ENCODE assay signal across 29 mouse cellular contexts in genomic region chr2:48589709-48590108, GRCm38 (mm10).
"Had no signal": no experiment of that assay in that cellular context is flagged by ENCODE, and none has a peak within 500 bp of the region (broad histone marks: within the 10 kb centered on the region; RNA-seq: fewer than 3 reads in every experiment).

No protein-coding gene starts in this region.

- H3K9me3 ChIP-seq: embryonic facial prominence, embryonic 10.5 days; embryonic facial prominence, embryonic 12.5 days; embryonic facial prominence, embryonic 13.5 days; embryonic facial prominence, embryonic 15.5 days; forebrain, embryonic 10.5 days; forebrain, embryonic 12.5 days; forebrain, embryonic 13.5 days; forebrain, embryonic 15.5 days had no signal

- H3K27me3 ChIP-seq: embryonic facial prominence, embryonic 12.5 days; embryonic facial prominence, embryonic 13.5 days; embryonic facial prominence, embryonic 15.5 days; forebrain, embryonic 12.5 days; forebrain, embryonic 13.5 days; forebrain, embryonic 15.5 days had no signal

- ATAC-seq: forebrain, embryonic 13.5 days; forebrain, embryonic 14.5 days; forebrain, embryonic 15.5 days; forebrain, embryonic 16.5 days; forebrain, postnatal 0 days had no signal

- H3K4me1 ChIP-seq: embryonic facial prominence, embryonic 12.5 days; embryonic facial prominence, embryonic 13.5 days; embryonic facial prominence, embryonic 15.5 days had no signal

- H3K36me3 ChIP-seq: embryonic facial prominence, embryonic 10.5 days; embryonic facial prominence, embryonic 12.5 days; embryonic facial prominence, embryonic 13.5 days; embryonic facial prominence, embryonic 15.5 days; forebrain, embryonic 10.5 days; forebrain, embryonic 12.5 days; forebrain, embryonic 15.5 days had no signal

- DNase-seq: cerebellum, adult 18-20 months; cerebellum, adult 2 months; cerebellum, adult 8-10 months; cerebellum, adult 9-10 months; cerebellum, adult 9-11 months; cerebellum, postnatal 10 days; cerebellum, postnatal 14 days; cerebellum, postnatal 25 days; cerebellum, postnatal 36 days; embryo, embryonic 11 days; forebrain, postnatal 0 days; gastrocnemius, adult 2 months; gastrocnemius, postnatal 10 days; gastrocnemius, postnatal 14 days; gastrocnemius, postnatal 25 days; gastrocnemius, postnatal 36 days; heart, adult 18-20 months; heart, adult 2 months had no signal

- H3K4me3 ChIP-seq: embryonic facial prominence, embryonic 10.5 days; embryonic facial prominence, embryonic 12.5 days; embryonic facial prominence, embryonic 13.5 days; embryonic facial prominence, embryonic 15.5 days; erythroblast, embryonic 14.5 days; forebrain, embryonic 10.5 days; forebrain, embryonic 12.5 days; forebrain, embryonic 13.5 days; forebrain, embryonic 15.5 days; gastrocnemius, adult 2 months; heart, adult 2 months had no signal

- H3K9ac ChIP-seq: embryonic facial prominence, embryonic 12.5 days; embryonic facial prominence, embryonic 13.5 days; embryonic facial prominence, embryonic 15.5 days; forebrain, embryonic 12.5 days; forebrain, embryonic 13.5 days; forebrain, embryonic 15.5 days; forebrain, postnatal 0 days had no signal

- H3K27ac ChIP-seq: embryonic facial prominence, embryonic 10.5 days; embryonic facial prominence, embryonic 12.5 days; embryonic facial prominence, embryonic 13.5 days; embryonic facial prominence, embryonic 15.5 days; forebrain, embryonic 10.5 days; forebrain, embryonic 12.5 days; forebrain, embryonic 13.5 days; forebrain, embryonic 15.5 days; gastrocnemius, adult 2 months; heart, adult 2 months had no signal

- H3K4me2 ChIP-seq: embryonic facial prominence, embryonic 12.5 days; embryonic facial prominence, embryonic 13.5 days; embryonic facial prominence, embryonic 15.5 days; forebrain, embryonic 12.5 days; forebrain, embryonic 13.5 days; forebrain, embryonic 15.5 days had no signal
